Mouse (Mus musculus): ENCODE measurements around the gene Klk4.

DNA sequence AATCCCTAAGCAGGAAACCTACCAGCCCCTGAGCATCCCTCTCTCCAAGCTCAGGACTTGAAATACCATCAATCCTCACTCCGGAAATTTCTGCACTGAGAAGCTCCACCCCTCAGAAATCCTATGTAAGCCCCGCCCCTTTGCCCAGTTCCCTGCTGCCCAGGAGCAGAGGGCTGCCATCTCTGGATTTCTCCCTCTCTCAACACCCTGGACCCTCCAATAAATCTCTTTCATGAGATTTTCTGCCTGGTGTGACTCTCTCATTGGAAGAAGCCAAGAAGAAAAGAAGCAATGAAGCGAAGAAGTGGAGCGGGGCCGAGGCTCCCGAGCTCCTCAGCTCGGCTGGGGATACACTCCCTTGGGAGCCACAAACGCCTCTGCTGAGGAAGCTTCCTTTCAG, 20.5 kb upstream of the Klk4 start:
- no peak for TF ChIP-seq CTCF (IDR thresholded peaks at IDR 0.05; ENCODE audit: low read depth)
- no peak for TF ChIP-seq EP300 (IDR thresholded peaks at IDR 0.05; ENCODE audit: low read depth)

All from heart, postnatal 0 days (tissue).